Mouse (Mus musculus): ENCODE results near the gene S1pr1.

S1pr1 gene

GRCm38 (mm10) chr3:115711924-115712807, 2.7 kb downstream of the S1pr1 start:
- DNase-seq (ENCODE audit: low spot score) = no peak

- no peak for DNase-seq (ENCODE audit: low spot score)
Measured at GRCm38 (mm10) chr3:115711393-115711792, 3.5 kb downstream of the S1pr1 start.

GRCm38 (mm10) chr3:115710051-115710450, 4.8 kb downstream of the S1pr1 start:
- DNase-seq (ENCODE audit: low spot score) = no peak

GRCm38 (mm10) chr3:115709118-115709574, 5.7 kb downstream of the S1pr1 start:
- DNase-seq (ENCODE audit: low spot score) = no peak

- no peak for DNase-seq (ENCODE audit: low spot score)
Measured at GRCm38 (mm10) chr3:115706736-115707135, 8.1 kb downstream of the S1pr1 start.

- no peak for DNase-seq (ENCODE audit: low spot score)
Measured at GRCm38 (mm10) chr3:115704254-115704908, 10.5 kb downstream of the S1pr1 start.

- DNase-seq (ENCODE audit: low spot score) = no peak
Measured at GRCm38 (mm10) chr3:115703720-115704119, 11.2 kb downstream of the S1pr1 start.

- DNase-seq (ENCODE audit: low spot score) = no peak
Measured at GRCm38 (mm10) chr3:115702089-115702488, 12.8 kb downstream of the S1pr1 start.

GRCm38 (mm10) chr3:115695194-115695891, 19.5 kb downstream of the S1pr1 start:
- DNase-seq (ENCODE audit: low spot score) = no peak

- DNase-seq (ENCODE audit: low spot score) = no peak
Measured at GRCm38 (mm10) chr3:115694168-115694567, 20.7 kb downstream of the S1pr1 start.

GRCm38 (mm10) chr3:115693390-115693789, 21.5 kb downstream of the S1pr1 start:
- no peak for DNase-seq (ENCODE audit: low spot score)

GRCm38 (mm10) chr3:115692857-115693256, 22.0 kb downstream of the S1pr1 start:
- DNase-seq (ENCODE audit: low spot score) = no peak

GRCm38 (mm10) chr3:115692384-115692783, 22.5 kb downstream of the S1pr1 start:
- no peak for DNase-seq (ENCODE audit: low spot score)

- no peak for DNase-seq (ENCODE audit: low spot score)
Measured at GRCm38 (mm10) chr3:115689920-115690319, 25.0 kb downstream of the S1pr1 start.

- no peak for DNase-seq (ENCODE audit: low spot score)
Measured at GRCm38 (mm10) chr3:115689352-115689751, 25.5 kb downstream of the S1pr1 start.

GRCm38 (mm10) chr3:115687821-115688220, 27.1 kb downstream of the S1pr1 start:
- DNase-seq (ENCODE audit: low spot score) = no peak

- no peak for DNase-seq (ENCODE audit: low spot score)
Measured at GRCm38 (mm10) chr3:115682328-115683088, 32.4 kb downstream of the S1pr1 start.

GRCm38 (mm10) chr3:115681184-115681583, 33.7 kb downstream of the S1pr1 start:
- DNase-seq (ENCODE audit: low spot score) = no peak

GRCm38 (mm10) chr3:115679022-115679421, 35.9 kb downstream of the S1pr1 start:
- DNase-seq (ENCODE audit: low spot score) = no peak

- no peak for DNase-seq (ENCODE audit: low spot score)
Measured at GRCm38 (mm10) chr3:115675546-115676535, 39.0 kb downstream of the S1pr1 start.

GRCm38 (mm10) chr3:115674665-115675064, 40.2 kb downstream of the S1pr1 start:
- DNase-seq (ENCODE audit: low spot score) = no peak
